8 mouse cellular contexts compared by ENCODE assay signal in the genomic region with DNA sequence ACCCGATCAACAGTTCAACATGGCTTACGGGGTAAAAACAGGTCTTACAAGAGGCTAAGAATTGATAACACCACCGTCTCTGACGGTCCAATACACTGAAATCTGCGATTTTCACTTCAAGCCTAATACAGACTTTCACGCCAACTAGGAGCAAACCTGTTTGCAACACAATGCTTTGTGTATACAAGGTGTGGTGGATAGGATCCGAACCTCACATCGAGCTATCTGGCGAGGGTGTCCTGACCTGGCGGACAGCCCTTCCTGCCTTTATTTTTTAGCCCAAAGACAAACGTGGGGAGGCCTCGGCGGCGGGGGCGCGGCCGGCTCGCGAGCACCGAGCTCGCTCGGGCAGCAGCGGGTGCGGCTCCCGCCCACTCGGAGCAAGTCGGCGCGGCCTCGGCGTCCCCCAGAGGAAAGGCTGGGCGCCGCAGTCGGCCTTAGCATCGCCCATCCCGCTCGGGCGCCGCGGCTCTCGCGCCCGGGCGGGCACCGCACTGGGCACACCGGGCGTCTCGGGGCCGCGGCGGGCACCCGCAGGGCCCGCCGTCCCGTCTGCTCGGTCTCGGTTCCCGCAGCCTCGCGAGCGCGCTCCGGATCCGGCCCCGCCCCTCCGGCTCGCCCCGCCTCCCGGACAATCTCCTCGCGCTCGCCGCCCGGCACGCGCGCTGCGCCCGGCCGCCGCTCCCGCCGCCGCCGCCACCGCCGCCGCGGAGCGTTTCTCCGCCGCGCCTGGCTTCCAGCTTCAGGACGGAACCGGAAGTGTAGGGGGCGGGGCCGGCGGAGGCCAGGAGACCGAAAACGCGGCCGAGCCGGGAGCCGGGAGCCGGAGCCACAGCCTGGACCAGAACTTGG. TPM values are rescaled to one million over a fixed set of nuclear protein-coding genes. Genes with fewer than 3 reads are reported as not detected.
DNase-seq lines count a peak whose midpoint lies in the region; ATAC-seq and TF ChIP-seq lines count a peak whose summit lies in the region.

A gene (plus strand): TSS at position 739 of the 852 bp plus-strand sequence.

- H3K4me2 ChIP-seq in hindbrain, embryonic 11.5 days (replicated peaks; ENCODE audit: low read depth, low read length), result peak within 1 kb of the TSS; percentile 63
- H3K4me2 ChIP-seq in lung, postnatal 0 days (replicated peaks; ENCODE audit: low read depth, low read length), result peak within 1 kb of the TSS; percentile 65

- no peak for TF ChIP-seq EP300 in lung, postnatal 0 days (IDR thresholded peaks at IDR 0.05)

- H3K27me3 ChIP-seq in hindbrain, embryonic 11.5 days (ENCODE audit: control insufficient read depth, insufficient read depth, low read length), result no peaks in the 10 kb centered on the region
- no peaks in the 10 kb centered on the region for H3K27me3 ChIP-seq in lung, postnatal 0 days (replicated peaks; ENCODE audit: insufficient read depth, low read length)

- WGBS in hindbrain, embryonic 11.5 days, result under 1% methylated on average over 56 of the region's 105 CpGs
- 1% methylated on average over 65 of the region's 105 CpGs for WGBS in lung, postnatal 0 days

- peak within 1 kb of the TSS; percentile 90 for H3K9ac ChIP-seq in hindbrain, embryonic 11.5 days (ENCODE audit: low read depth, low read length)
- H3K9ac ChIP-seq in lung, postnatal 0 days (replicated peaks; ENCODE audit: low read depth), result peak within 1 kb of the TSS; percentile 91

- no peaks in the 10 kb centered on the region for H3K4me1 ChIP-seq in hindbrain, embryonic 11.5 days (replicated peaks; ENCODE audit: control insufficient read depth, insufficient read depth, low read length)
- peaks cover 3% of the 10 kb centered on the region; the same call in 1 of the 2 replicates for H3K4me1 ChIP-seq in lung, postnatal 0 days (ENCODE audit: insufficient read depth, low read depth, low read length)

- peak; percentile 92 for ATAC-seq in hindbrain, embryonic 11.5 days (ENCODE audit: low FRiP score)
- ATAC-seq in lung, postnatal 0 days, result peak; percentile 94

- H3K9me3 ChIP-seq in hindbrain, embryonic 11.5 days (ENCODE audit: control insufficient read depth, low read length), result no peaks in the 10 kb centered on the region
- H3K9me3 ChIP-seq in lung, postnatal 0 days (ENCODE audit: low read length), result no peaks in the 10 kb centered on the region

- peak within 1 kb of the TSS; percentile 82 for H3K4me3 ChIP-seq in hindbrain, embryonic 11.5 days (ENCODE audit: low read depth, low read length)
- peak within 1 kb of the TSS; percentile 88 for H3K4me3 ChIP-seq in lung, postnatal 0 days (ENCODE audit: low read depth, low read length)

- peak; percentile 94 for DNase-seq in MN1 (ENCODE audit: low spot score)
- peak; percentile 91 for DNase-seq in cerebellum, adult 9-10 months
- peak; percentile 63 to 90 for DNase-seq in frontal cortex, adult 2 months (ENCODE audit: extremely low spot score in 1 of 2, low spot score in 1 of 2)
- DNase-seq in hindbrain, embryonic 11.5 days (ENCODE audit: low spot score), result peak; percentile 94
- DNase-seq in layer of hippocampus, postnatal 10 days (ENCODE audit: low spot score in 2 of 2), result peak; percentile 91 to 95
- DNase-seq in lung, postnatal 0 days (ENCODE audit: low spot score), result peak; percentile 96
- peak; percentile 76 for DNase-seq in ovary, postnatal 10 days (ENCODE audit: low spot score)
- DNase-seq in thymus, postnatal 0 days (ENCODE audit: low spot score), result peak; percentile 70

- H3K36me3 ChIP-seq in hindbrain, embryonic 11.5 days (ENCODE audit: control insufficient read depth, insufficient read depth, low read length), result no peaks in the 10 kb centered on the region
- H3K36me3 ChIP-seq in lung, postnatal 0 days (ENCODE audit: insufficient read depth, low read length), result no peaks in the 10 kb centered on the region

- TF ChIP-seq CTCF in lung, postnatal 0 days (IDR thresholded peaks at IDR 0.05), result peak; percentile 53

- peak within 1 kb of the TSS; percentile 94 for H3K27ac ChIP-seq in hindbrain, embryonic 11.5 days (ENCODE audit: low read depth, low read length)
- peak within 1 kb of the TSS; percentile 99 for H3K27ac ChIP-seq in lung, postnatal 0 days (ENCODE audit: low read length)

RNA-seq across cellular contexts. Expression of the gene that starts here (rescaled TPM):
- 16.8 and 21.8 TPM in 2 replicates for polyA plus RNA-seq in frontal cortex, adult 2 months (2012; rRNA removed)
- 42.8 and 47.5 TPM in 2 replicates for polyA plus RNA-seq in hindbrain, embryonic 11.5 days (2014; fragmentation: Nextera tagmentation; extraction: Ambion mirVana)
- total RNA-seq in layer of hippocampus, postnatal 10 days (2021), result 10 to 100 TPM; 50.6 to 52.3 TPM
- polyA plus RNA-seq in lung, postnatal 0 days (2015; fragmentation: Nextera tagmentation; extraction: Ambion mirVana), result 13.5 and 14.2 TPM in 2 replicates
- polyA plus RNA-seq in thymus, postnatal 0 days (2015; fragmentation: Nextera tagmentation; extraction: Ambion mirVana), result 1.8 and 2.5 TPM in 2 replicates

Comparison
In these comparisons a context has a peak if more than half of its experiments do, and no peak if none do; other contexts are left out.
1. Peak in every context shown above with its lines: DNase-seq, ATAC-seq, H3K4me3 ChIP-seq and H3K27ac ChIP-seq.